Mouse (Mus musculus) liver (tissue): ENCODE measurements around the gene Cd80.

Experiments
- DNase-seq: peaks from one replicate; pipeline ENCODE4 v3.0.0-alpha.2; 2020; ENCODE audit warnings: mixed read lengths

Cd80 gene

DNA sequence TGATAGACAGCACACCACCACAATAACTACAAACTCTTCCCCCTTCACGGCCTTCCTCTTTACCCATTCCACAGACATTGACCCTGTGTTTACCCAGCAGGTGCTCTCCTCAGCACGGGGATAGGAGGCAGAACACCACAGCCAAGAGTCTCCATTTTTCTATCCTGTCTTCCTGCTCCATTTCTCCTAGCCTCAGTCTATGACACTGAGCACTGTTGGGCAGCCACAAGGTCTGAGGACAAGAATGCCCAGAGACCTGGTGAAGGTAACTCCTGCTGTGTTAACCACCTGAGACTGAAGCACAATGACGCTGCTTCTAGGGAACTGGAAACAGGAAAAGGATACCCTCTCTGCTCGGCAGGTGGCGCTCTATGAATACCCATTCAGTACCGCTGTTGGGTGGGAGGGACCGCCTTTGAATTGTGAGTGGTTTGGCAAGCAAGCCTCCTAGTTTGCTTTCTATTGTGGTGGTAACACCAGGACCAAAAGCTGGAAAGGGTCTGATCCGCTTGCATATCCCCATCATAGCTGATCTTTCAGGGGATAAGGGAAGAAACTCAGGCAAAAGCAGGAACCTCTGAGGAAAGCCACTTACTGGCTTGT, 81.3 kb downstream of the Cd80 start:
- peak; percentile 76 for DNase-seq

- DNase-seq: no peak
These were observed 83.5 kb downstream of the Cd80 start for GRCm38 (mm10) chr16:38538716-38539380.
